Mouse (Mus musculus) thymus, postnatal 25 days (tissue): Measurements from ENCODE around the gene Slc27a1.
A peak's percentile ranks its signal among the peaks of the same experiment; 100 is the strongest.

Experiments
- DNase-seq: peaks from one replicate; pipeline ENCODE4 v3.0.0; 2022

Slc27a1 gene

GRCm38 (mm10) chr8:71558071-71558957, 10.4 kb upstream of the Slc27a1 start, which contains the start of gene Tmem221:
Tmem221 (minus strand) TSS chr8:71558871.
- DNase-seq: peak; percentile 79

DNA sequence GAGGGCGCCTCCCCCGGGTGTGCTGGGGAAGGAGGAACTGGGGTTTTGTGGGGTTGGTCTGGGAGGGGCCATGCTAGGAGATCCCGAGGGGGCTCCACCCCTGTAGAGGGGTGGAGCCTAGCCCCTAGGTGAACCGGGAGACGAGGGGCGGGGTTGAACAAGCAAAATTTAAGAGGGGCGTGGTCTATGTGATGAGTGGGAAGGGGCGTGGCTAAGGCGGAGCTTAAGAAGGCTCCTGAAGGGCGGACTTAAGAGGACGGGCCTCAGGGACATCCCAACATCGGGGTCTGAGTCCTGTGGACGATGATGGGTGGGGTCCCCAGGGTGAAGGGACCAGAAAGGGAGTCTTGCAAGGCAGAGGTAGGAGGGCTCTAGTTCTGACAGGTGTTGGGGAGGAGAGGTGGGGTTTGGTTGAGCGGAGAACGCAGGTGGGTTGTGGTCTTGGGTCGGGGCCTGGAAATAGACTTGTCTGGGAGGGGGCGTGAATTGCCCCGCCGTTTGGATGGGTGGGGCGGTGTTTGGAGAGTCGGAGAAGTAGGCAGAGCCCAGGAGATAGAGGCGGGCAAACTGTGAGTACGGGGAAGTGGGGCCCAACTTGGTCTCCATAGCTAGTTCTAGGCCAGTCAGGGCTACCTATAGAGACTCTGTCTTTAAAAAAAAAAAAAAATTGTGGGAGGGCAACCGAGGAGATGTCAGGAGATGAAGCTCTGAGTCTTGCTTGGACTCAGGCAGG, 9.6 kb upstream of the Slc27a1 start:
- peak; percentile 87 for DNase-seq

DNA sequence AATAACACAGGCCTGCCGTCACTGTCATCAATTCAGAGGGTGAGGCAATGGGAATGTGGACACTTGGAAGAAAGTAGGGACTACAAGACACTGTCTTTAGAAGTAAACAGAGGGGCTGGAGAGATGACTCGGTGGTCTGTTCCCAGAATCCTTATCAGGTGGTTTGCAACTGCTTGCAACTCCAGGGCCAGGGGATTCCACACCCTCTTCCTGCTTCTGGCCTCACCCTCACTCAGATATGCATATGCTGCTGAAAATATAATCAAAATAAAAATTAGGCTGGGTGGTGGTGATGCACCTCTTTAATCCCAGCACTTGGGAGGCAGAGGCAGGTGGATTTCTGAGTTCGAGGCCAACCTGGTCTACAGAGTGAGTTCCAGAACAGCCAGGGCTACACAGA, 8.6 kb upstream of the Slc27a1 start:
- DNase-seq: no peak

GRCm38 (mm10) chr8:71560765-71561164, 7.9 kb upstream of the Slc27a1 start:
- no peak for DNase-seq

GRCm38 (mm10) chr8:71561401-71561800, 7.3 kb upstream of the Slc27a1 start:
- DNase-seq: peak; percentile 79

DNA sequence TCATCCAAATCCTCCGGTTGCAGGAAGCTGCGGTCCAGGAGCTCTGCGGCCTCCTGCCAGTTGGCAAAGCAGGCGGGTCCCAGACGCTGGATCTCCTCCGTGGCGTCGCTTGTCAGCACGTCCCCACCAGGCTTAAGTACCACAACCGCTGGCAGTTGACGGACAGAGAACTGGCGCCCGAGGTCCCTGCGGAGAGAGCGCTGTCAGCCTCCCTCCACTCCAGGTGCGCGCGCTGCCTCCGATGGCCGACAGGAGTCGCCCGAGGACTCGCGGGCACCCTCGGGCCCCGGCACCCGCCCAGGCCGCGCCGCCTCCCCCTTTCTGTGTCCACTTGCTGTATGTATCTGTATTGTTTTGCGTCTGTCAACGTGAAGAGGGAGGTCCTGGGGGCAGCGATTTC, 5.9 kb upstream of the Slc27a1 start:
- DNase-seq: peak; percentile 88

DNA sequence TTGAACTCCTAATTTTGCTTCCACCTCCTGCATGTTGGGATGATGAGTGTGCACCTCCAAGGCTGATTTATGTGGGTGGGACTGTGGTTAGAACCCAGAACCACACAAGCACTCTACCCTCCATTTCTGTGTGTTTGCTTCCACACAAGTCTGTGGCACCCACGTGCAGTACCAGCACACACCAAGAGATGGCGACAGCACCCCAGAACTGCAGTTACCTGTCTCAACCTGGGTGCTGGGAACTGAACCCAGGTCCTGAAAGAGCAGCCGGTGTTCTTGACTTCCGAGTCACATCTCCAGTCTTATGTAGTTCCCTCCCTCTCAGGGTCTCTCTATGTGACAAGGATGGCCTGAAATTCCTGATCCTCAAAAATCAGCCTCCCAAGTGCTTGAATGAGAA, 4.7 kb upstream of the Slc27a1 start:
- peak; percentile 16 for DNase-seq

- DNase-seq: no peak
Measured at GRCm38 (mm10) chr8:71566501-71566900, 2.2 kb upstream of the Slc27a1 start, which contains the start of gene Nxnl1. Nxnl1 (minus strand) TSS chr8:71566601.

DNA sequence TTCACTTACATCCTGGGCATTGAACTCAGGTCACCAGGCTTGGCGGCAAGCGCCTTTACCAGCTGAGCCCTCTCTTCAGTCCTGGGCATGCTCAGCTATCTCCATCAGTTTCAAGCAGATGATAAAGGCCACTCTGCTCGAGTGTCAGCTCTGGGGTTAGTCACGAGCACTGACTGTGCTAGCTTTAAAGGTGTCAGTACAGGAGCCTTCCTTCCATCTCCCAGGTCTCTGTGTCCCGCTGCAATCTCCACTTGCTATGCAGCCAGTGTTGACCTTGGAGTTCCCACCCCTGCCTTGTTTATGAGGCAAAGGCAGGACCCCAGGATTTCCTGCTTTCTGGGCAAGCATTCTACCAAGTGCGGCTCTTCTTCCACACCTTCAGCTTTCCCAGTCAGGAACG, 1.1 kb upstream of the Slc27a1 start:
- no peak for DNase-seq

- DNase-seq: no peak
Measured at GRCm38 (mm10) chr8:71568941-71569340, 259 bp downstream of the Slc27a1 start.

- DNase-seq: peak; percentile 58
Measured at GRCm38 (mm10) chr8:71569366-71570290, 946 bp downstream of the Slc27a1 start.

DNA sequence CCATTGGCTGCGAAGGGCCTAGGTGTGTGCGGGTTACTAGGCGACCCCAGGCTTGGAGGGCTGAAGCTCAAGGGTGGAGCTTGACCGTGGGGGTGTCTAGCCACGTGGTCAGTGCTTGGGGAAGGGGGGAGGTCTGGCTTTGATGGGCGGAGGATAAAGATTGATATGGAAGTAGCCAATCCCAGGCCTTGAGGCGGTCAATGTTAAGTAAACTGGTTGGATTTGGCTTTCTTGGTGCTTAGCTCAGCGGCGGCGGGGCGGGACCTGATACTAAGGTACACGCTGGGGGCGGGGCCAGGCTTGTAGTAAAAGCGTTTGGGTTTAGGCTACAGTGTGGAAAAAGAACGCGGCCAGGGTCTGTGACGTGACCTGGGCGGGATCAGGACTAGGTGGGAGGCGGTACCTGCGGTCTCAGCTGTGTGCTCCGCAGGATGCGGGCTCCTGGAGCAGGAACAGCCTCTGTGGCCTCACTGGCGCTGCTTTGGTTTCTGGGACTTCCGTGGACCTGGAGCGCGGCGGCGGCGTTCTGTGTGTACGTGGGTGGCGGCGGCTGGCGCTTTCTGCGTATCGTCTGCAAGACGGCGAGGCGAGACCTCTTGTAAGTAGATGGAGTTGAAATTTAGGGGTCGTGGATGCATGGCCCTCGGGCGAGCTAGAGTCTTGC, 1.7 kb downstream of the Slc27a1 start:
- peak; percentile 88 for DNase-seq

DNA sequence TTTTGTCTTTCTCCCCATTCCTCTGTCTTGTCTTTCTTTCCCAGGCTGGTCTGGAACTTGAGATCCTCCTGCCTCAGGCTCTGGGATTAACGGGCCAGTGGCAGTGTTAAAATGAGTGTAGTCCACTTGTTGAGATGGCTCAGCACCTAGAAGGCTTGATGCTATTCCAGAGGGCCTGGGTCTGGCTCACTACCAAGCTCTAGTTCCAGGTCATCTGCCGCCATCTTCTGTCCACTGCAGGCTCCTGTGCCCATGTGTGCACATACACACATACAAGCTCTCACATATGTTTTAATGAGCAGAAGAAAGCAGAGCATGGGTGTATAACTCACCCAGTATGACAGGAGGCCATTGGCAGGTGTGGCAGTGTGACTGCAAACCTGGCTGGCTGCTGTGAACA, 3.4 kb downstream of the Slc27a1 start:
- no peak for DNase-seq

DNA sequence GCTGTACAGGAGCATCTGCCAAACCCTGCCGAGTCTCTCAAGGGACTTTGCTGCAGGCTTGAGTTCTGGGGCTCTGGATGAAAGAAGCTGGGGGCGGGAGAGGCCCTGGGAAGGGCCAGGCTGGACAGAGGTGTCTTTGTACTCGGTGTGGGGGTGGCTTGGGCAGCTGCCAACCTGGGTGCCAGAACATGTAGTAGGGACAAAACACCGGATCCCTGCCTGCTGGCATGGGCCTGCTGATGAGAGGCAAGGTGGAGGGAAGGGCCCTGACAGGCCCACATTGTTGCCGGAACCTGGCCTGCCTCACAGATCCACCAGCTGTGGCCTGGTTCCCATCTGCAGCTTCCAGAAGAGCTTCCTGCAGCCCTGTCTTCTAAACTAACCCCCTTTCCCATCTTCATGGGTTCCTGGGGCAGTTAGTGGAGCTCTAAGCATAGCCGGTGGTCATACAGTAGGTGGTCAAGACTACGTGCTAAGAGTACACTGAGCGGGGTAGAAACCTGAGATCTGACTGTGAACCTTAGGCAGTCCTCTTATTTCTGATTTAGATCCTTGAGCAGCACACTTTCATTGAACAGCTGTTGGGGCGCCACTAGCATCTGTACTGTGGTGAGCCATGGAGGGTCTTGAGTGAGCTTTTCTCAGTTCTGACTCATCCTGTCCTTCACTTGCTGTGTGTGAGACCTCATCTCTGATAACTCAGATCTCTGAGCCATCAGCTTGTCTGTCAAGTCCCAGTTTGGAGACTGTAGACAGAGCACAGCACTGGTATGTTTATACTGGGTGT, 4.4 kb downstream of the Slc27a1 start:
- DNase-seq: no peak

DNA sequence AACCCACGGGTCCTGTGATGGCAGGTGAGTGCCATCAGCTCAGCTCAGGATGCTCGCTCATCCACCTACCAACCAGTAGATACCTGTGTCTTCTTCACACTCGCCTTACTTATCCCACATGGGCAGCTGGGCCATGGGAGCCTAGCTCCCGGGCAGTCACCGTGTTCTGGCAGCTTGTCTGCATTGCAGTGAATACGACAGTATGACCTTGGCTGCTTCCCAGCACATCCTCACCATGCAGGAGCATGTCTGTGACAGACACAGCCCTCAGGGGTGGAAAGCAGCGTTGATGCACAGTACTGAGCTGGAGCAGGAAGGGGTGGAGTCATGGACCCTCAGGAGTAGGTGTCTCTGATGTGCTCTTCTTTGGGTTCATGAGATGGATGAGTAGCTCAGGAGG, 5.7 kb downstream of the Slc27a1 start:
- no peak for DNase-seq

- DNase-seq: no peak
Measured at GRCm38 (mm10) chr8:71575020-71575419, 6.3 kb downstream of the Slc27a1 start.

GRCm38 (mm10) chr8:71577856-71578387, 9.2 kb downstream of the Slc27a1 start:
- no peak for DNase-seq

GRCm38 (mm10) chr8:71579009-71579408, 10.3 kb downstream of the Slc27a1 start:
- no peak for DNase-seq

GRCm38 (mm10) chr8:71579476-71579875, 10.8 kb downstream of the Slc27a1 start:
- DNase-seq: no peak

DNA sequence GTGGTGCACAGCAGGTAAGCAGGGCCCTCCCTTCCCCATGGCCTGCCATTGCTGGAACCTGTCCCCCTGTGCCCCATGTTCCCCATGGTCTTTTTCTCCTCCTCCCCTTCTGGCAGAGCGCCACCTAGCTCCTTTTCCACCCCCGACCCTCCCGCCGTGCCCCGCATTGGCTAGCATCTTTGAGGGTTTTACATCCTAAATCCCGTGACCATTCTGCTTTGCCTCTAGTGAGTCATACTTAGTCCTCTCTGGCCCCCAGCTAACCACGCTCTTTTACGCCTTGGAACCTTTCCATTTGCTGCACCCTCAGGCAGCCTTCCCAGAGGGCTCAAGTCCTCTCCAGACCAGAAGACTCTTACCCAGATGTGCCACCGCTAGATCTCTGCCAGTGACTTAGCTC, 11.5 kb downstream of the Slc27a1 start:
- DNase-seq: no peak

DNA sequence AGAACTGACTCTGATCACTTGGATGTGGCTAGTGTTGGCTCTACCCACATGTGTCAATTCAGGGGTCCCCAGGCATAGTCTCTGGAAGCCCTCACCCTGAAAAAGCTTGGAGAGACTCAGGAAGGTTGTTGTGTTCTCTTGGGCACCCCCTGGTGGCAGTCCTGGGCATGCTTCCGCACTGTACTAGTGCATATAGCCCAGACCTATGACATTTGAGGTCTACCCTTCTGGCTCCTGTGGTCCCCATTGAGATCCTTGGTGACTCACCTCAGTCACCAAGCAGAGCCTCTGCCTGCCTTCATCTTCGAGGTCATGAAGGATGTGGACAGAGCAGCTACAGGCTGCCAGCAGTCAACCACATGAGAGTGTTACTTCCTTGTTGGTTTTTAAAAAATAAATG, 18.2 kb downstream of the Slc27a1 start:
- peak; percentile 59 for DNase-seq
